Mouse (Mus musculus) inflammation-experienced regulatory T-cells, adult 6 months (primary cell): ENCODE results near the gene Unc13d. TPM values are rescaled to one million over a fixed set of nuclear protein-coding genes. Genes with fewer than 3 reads are reported as not detected.

Source experiments
- ATAC-seq: one replicate; pipeline ENCODE4 v1.8.0; 2017
- polyA plus RNA-seq, 3 experiments: library from polyadenylated mRNA; unstranded; fragments of 100-300 nt; shearing (Covaris generic); gene quantifications; one replicate each; pipeline ENCODE4 v1.2.1; 2017

The Unc13d gene
- polyA plus RNA-seq, 3 experiments from 2014 or later, result 80.1 to 128 (median 81.9) TPM

- ATAC-seq, result peak; percentile 60
Measured at GRCm38 (mm10) chr11:116076836-116077235, 925 bp downstream of the Unc13d start.

DNA sequence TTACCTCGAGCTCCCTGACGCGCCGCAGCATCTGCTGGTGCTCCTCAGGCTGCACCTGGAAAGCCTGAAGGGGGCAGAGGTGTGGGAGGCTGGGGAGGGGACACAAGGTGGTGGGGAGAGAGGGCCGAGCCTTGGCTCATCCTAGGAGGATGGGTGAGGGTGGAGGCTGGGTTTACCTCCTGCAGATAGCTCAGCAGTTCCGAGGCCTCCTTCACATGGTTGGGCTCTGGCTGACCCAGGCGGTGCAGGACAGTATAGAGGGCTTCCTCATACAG lies 1.6 kb downstream of the Unc13d start:
- ATAC-seq, result no peak

GRCm38 (mm10) chr11:116075539-116076265 lies 2.1 kb downstream of the Unc13d start:
- no peak for ATAC-seq

DNA sequence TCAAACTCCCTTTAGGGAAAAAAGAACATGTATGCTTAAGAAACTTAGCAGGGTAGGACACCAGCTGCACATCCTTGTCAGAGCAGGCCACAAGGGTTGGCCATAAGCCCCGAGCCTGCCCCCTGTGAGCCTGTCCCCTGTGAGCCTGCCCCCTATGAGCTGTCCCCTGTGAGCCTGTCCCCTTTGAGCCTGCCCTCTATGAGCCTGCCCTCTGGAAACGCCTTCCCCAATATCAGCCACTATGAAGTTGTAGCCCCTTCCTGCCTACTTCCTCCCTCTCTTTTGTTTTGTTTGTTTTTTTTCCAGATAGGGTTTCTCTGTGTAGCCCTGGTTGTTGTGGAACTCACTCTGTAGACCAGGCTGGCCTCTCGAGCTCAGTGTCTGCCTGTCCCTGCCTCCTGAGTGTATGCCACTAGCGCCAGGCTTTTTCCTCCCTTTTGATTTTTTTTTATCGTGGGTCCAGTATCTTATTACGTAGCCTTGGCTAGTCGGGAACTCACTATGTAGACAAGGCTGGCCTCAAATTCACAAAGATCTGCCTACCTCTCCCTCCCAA lies 3.2 kb downstream of the Unc13d start:
- no peak for ATAC-seq

GRCm38 (mm10) chr11:116072608-116073007 lies 5.2 kb downstream of the Unc13d start:
- no peak for ATAC-seq

GRCm38 (mm10) chr11:116071510-116071909 lies 6.3 kb downstream of the Unc13d start:
- peak; percentile 60 for ATAC-seq

GRCm38 (mm10) chr11:116065345-116065744 lies 12.4 kb downstream of the Unc13d start:
- ATAC-seq, result no peak

DNA sequence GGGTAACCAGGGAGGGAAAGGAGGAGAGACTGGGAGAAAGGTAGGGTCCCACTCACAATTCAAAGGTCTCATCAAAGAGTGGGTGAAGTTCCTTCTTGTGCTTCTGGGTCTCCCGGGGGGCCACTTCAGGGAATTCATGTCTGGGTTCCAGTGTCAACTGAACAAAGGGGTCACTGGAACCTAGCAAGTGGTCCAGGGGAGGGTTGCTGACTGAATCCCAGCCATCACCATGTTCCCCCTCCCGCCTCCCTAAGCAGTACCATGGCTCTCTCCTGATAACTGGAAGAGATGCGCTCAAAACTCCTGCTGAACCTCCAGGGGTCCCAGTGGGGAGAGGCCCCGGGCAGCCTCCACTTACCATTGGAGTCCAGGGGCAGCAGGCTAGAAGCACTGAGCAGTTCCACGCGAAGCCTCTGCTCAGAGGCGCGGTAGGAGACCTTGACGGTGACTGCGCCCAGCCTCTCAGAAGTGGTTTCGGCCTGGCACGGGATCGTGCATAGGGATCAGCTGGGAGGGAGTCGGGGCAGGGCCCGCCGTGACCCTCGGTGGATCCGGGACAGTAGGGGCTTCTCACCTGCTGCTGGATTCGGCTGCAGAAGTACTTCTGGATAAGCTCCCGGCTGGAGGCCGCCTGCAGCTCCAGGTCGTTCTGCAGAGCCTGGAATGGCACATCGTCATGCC lies 13.4 kb downstream of the Unc13d start:
- ATAC-seq, result no peak

DNA sequence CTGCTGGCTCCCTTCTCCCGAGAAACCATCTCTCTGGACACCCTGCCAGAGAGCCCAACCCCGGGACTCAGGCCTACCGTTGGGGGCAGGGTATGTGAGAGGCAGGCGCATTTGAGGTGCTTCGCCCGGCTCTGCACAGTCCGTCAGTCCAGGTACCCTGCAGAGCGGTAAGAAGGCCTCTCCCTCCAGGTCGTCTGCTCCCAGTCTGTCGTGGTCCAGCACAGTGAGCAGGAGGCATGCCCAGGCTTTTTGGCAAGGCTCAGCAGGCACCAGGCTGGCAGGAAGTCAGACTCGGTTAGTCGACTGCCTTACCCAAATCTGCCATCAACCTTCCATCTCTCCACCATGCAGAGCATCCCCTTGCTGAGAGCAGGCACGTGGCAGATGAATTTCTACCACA lies 14.2 kb downstream of the Unc13d start:
- ATAC-seq, result no peak

GRCm38 (mm10) chr11:116062521-116062920 lies 15.2 kb downstream of the Unc13d start:
- no peak for ATAC-seq

DNA sequence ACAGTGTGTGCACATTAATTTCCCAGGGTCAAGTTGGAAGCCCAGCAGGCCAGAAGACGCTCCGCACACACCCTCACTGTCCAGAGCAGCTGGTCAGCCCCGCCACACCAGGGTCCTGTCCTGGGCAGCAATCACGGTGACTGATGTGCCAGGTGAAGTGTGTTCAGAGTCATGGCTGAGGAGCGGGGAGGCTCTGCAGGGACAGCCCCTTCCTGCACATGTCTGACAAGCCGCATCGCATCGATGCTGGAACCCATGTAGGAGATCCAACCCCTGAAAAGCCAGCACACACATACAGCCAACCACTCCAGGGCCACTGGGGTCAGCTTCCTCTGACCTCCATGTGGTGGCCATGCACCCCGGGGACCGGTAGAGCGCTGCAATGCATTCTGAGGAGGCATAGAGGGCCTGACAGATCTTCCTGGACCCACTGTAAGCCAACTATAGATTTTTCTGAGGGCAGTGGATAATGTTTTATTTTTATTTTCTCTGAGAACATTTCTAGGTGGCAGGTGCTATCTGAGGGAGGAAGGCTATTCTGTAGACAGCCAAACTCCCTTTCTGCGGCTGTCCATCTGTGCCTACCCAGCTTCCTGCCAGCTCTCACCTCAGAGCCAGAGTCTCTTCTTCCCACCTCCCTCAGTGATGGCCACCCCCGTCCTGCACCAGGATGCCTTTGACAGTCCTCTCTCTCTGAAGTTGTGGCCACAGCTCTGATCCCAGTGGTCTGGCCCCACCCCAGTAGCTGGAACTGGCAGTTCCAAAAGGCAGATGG lies 15.9 kb downstream of the Unc13d start:
- ATAC-seq, result no peak

GRCm38 (mm10) chr11:116060596-116060995 lies 17.2 kb downstream of the Unc13d start:
- ATAC-seq, result no peak

GRCm38 (mm10) chr11:116059691-116060025 lies 18.1 kb downstream of the Unc13d start:
- no peak for ATAC-seq

GRCm38 (mm10) chr11:116058868-116059690 lies 18.7 kb downstream of the Unc13d start:
- ATAC-seq, result no peak

- ATAC-seq, result no peak
Measured at GRCm38 (mm10) chr11:116058022-116058614, 19.6 kb downstream of the Unc13d start.

GRCm38 (mm10) chr11:116057237-116057881 lies 20.4 kb downstream of the Unc13d start:
- ATAC-seq, result no peak

- no peak for ATAC-seq
Measured at GRCm38 (mm10) chr11:116055873-116056272, 21.9 kb downstream of the Unc13d start.

DNA sequence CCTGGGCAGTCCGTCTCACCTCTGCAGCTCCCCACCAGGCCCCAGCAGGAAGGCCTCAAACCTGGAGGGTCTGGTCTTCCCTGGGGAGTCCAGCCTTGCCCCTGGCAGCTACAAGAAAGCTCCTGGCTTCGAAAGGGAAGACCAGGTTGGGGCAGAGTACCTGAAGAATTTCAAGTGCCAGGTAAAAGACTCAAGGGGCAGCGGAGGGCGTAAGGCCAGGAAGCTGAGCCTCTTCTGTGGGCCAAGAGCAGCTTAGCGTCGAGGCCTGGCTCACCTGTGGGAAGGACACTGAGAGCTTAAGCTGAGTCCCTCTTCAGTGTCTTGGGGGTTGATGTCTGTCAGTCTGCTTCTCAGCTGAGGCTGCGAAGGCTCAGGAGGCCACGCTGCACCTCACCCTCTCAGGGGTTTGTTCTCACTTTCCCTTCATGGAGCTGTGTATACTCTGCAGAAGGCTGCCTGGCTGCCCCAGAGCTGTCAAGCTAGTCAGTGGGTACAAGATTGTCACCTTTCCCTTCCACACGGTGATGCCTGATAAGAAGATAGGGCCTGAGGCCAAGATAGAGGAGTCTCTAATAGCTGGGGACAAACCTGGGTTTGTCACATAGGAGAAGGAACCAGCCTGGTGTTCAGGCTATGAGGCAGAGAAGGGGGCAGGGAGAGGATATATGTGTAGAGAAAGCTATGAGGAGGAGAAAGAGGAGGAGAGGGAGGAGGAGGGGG lies 24.1 kb downstream of the Unc13d start:
- no peak for ATAC-seq

GRCm38 (mm10) chr11:116050196-116050595 lies 27.6 kb downstream of the Unc13d start:
- ATAC-seq, result no peak

DNA sequence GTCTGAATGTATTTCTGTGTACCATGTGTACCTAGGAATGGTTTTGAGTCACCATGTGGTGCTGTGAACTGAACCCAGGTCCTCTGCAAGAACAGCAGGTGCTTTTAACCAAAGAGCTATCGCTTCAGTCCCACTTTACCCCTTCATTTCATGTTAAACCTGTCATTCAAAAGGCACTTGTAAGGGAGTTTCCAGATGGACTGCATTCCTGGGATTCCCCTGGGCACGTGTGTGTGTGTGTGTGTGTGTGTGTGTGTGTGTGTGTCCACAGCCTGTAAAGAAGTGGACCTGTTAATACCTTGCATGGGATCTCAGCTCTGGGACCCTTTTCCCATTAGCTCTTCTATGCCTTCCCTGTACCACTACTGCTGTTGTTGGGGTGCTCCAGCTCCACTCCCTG lies 28.2 kb downstream of the Unc13d start:
- ATAC-seq, result no peak

GRCm38 (mm10) chr11:116045173-116045572 lies 32.6 kb downstream of the Unc13d start:
- ATAC-seq, result no peak
